Mouse (Mus musculus): ENCODE measurements around the gene Sae1.
A peak's percentile ranks its signal among the peaks of the same experiment; 100 is the strongest.
"Not testable (repeated sequence)": the region's sequence is repeated elsewhere in the genome, so short reads cannot be mapped to it uniquely, and the experiment has no call there.

Sae1 gene

DNA sequence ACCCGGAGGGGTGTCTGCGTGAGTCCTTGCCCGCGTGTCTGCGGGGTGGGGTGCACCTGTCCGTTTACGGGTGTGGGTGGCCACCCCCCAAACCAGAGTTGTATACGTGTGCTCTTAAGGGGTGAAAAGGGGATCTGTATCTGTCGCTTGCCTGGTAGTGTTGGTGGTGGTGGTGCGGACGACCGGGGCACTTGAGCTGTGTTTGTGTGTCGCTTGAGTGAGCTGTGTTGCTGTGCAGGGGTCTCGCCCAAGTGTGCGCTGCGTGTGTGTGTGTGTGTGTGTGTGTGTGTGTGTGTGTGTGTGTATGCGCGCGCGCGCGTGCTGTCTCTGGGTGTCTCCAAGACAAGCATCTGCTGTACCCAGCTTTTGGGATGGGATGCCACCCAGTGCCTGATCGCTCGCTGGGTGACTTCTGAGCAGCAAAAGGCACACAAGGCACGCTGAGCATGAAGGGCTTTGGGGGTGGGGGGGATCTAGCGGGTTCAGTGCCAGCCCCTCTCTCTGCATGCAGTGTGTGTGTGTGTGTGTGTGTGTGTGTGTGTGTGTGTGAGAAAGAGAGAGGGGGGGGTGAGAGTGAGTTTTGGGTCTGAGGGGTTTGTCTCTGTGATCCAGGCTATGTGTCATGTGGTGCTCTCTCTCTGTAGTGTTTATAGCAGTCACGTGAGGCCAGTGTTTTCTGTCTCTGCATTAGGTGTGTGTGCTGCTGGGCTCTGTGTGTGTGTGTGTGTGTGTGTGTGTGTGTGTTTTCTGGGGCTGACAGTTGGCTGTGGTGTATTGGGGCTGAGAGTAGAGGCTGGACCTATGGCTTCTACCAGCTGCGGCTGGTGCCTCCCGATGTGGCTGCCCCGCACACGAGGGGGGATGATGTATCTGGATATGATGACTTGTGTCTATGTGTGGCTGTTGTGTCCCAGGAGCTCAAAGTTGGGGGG, 76.8 kb downstream of the Sae1 start:
- peak in 1 of 2 experiments; percentile 9 for DNase-seq (ENCODE audit: low read depth in 1 of 2, low spot score in 2 of 2)

DNA sequence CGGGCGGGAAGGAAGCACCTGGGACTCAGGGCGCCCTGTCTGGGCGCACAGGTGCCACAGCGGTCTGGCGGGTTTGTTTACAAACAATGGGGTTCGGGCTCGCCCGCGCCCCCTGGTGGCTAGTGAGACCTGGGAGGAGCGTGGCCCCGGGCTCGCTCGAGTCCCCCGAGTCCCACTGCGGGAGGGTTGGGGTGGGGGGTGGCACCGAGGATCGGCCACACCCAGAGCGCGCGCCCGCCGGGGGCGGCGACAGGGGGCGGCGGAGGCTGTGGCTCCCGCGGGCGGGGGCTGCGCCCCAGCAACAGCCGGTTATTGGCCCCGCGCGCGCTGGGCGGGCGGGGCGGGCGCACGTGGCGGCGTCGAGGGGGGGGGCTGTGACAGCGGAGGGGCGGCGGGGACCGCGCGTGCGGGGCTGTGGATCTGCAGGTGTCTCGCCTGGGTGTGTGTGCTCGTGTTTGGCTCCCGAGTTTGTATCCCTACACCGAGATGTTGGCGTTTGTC, 77.5 kb downstream of the Sae1 start:
- peak in 1 of 2 experiments; percentile 85 for DNase-seq (ENCODE audit: low read depth in 1 of 2, low spot score in 2 of 2)

DNA sequence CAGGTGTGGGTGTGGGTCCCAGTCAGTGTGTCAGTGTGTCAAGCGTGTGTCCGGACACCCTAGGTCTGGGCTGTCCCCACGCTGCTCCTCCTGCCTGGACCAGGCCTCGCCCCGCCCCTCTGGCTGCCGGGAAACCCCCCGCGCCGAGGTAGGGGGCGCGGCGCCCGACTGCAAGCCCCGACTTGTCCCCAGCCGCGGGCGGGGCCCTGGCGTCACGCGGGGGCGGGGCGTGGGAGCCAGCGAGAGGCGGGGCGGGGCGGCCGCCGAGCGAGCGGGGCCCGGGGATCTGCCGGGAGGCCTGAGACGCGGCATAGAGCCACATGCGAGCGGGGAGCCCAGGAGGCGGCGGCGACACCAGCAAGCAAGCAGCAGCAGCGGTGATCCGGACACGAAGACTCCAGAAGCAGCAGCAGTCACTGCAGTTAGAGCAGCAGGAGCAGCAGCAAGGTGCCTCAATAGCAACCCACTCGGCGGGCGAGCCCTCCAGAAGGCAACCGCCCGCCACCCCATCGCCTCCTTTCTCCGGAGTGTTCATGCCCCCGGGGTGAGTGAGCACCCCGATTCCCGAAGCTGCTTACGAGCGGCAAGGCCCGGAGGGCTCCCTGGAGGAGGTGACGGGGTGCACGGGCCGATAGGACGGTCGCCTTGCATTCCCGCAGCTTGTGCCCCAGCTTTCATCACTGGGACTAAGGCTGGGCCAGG, 78.1 kb downstream of the Sae1 start:
- peak; percentile 71 to 92 for DNase-seq (ENCODE audit: low read depth in 1 of 2, low spot score in 2 of 2)

DNA sequence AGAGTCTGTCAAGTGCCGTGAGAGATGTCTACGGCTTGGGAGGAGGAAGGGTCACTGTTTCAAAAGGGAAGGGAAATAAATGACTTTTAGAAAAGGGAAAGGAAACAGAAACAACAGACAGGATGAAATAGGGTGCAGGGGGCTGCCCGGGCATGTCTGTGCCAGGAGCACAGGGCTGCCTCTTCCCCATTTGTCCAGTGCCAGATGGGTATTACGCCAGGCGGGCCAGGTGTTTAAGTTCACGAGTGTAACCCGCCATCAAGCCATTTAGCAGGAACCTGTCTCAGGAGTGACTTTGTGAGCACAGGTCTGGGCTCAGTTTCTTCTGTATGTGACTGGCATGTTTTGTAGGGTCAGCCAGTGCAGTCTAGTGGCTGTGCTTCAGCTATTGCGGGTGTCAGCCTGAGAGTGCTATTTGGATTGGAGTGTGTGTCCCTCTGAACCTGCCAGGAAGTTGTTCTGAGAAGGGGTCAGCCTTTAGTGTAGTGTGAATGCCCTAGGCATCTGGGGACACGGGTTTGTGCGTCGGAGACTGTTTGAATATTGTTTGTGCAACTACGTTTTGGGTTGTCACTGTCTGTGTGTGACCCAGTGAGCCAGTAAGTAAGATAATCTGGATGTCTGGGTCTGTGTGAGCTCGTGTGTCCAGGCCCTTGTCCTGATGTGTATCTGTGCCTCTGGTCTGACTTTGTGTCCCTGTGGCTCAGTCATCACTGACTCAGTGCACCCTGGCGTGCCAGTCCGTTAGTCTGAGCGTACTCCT, 78.9 kb downstream of the Sae1 start:
- DNase-seq (ENCODE audit: low read depth in 1 of 2, low spot score in 2 of 2): peak in 1 of 2 experiments; percentile 51

DNA sequence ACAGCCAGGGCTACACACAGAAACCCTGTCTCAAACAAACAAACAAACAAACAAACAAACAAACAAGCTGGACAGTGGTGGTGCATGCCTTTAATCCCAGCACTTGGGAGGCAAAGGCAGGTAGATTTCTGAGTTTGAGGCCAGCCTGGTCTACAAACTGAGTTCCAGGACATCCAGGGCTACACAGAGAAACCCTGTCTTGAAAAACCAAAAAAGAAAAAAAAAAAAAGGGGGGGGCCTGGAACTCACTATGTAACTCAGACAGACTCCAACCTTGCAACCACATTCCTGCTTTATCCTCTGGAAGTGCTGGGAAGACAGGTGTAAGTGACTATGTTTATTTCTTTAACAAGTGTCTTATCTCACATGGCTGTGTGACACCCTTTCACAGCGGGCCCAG, 79.5 kb downstream of the Sae1 start, which contains the start of gene Bbc3:
Bbc3 (plus strand) TSS at position 301 of the 400 bp plus-strand sequence.
- DNase-seq (ENCODE audit: low read depth in 1 of 2, low spot score in 2 of 2): not testable (repeated sequence)

DNA sequence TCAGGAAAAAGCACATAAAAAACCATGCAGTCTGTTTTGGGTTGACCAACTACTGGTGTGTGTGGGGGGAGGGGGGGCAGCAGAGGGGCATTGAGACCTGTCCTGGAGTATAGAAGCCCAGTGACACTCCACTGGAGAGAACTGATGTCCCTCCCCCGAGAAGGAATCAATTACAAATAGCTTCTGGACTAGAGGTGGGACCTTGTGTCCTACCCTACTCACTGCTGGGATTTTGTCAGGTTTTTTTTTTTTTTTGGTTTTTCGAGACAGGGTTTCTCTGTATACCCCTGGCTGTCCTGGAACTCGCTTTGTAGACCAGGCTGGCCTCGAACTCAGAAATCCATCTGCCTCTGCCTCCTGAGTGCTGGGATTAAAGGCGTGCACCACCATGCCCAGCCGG, 80.5 kb downstream of the Sae1 start:
- not testable (repeated sequence) for DNase-seq (ENCODE audit: low read depth in 1 of 2, low spot score in 2 of 2)

DNA sequence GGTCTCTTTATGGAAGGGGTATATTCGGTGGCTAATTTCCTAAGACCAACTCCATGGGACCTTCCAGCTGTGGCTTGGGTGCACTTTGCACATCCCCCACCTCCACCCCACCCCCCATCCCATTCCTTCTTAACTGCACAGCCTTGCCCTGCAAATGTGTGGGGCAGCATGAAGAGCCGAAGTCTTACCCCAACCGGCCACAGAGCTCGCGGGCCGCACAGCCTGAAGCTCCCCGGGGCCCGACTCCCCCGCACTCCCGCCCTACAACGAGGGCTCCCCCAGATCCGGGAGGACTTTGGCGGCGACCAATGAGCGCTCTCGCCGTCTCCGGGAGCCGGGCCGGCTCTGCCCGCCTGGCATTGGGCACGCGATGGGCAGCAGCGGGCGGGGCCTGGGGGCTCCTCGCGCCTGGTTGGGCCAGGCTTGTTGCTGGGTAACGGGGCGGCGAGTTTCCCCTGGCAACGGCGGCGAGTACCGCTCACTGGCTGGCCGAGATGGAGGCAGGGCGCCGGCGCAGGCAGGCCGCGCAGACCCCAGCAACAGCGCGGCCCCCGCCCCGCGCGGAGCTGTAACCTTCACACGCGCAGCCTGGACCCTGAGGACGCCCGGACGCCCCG, 88.1 kb downstream of the Sae1 start:
- DNase-seq (ENCODE audit: low read depth in 1 of 2, low spot score in 2 of 2): peak in 1 of 2 experiments; percentile 58

DNA sequence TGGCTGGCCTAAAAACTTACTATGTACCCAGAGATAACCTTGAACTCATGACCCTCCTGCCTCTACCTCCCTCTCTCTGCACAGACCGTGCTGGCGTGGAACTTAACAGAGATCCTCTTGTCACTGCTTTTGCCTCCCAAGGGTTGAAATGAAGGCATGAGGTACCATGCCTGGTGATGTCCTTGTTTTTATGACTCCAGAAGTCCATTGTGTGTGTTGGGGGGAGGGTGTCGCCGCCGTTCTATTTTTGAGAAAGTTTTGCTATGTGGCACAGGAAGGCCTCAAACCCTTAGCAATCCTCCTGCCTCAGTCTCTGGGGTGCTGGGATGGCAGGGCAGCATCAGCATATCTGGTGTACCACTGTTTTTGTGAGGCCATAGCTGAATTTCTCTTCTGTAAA, 88.7 kb downstream of the Sae1 start:
- no peak for DNase-seq (ENCODE audit: low read depth in 1 of 2, low spot score in 2 of 2)

DNA sequence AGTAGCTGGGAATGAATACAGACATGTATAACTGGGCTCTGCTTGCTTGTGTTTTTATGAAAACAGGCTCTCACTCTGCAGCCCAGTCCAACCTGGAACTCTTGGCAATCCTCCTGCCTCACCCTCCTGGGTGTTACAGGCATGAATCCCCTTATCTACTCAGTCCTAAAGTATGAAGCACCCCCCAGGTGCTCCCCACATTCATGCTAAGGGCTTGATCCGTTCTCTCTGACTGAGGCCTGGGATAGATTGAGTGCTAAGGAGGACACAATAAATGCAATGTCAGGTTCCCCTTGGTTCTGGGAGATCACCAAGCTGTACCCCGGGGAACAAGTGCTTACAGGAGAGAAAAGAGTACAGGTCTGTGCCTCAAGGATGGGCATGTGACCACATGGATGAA, 90.0 kb downstream of the Sae1 start:
- no peak for DNase-seq (ENCODE audit: low read depth in 1 of 2, low spot score in 2 of 2)

DNA sequence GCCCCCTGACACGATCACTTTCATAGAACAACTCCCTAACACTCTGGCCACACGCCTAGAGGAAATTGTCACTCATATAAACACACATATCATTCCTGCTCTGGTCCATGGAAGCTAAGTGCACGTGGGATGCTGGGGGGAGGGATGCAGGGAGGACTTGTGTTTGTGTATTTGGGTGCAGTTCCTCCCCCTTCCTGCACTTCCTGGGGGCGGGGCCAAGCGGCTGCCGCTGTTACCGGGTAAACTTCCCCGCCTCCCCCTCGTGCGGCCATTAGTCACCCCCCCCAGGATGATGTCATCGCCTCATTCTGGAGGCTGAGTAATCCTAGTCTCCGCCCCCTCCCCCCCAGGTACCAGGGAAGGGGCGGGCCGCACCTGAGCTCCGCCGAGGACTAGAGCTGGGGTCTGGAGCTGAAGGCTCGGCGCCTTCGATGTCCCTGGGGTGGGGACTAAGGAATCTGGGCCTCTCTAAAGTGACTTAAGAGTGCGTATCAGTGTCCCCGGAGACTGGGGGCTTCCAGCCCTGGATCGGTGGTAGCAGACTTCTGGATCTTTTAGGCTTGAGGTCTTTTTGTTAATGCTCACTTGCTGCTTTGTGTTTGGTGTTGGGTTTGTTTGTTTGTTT, 90.7 kb downstream of the Sae1 start:
- peak; percentile 62 to 82 for DNase-seq (ENCODE audit: low read depth in 1 of 2, low spot score in 2 of 2)

DNA sequence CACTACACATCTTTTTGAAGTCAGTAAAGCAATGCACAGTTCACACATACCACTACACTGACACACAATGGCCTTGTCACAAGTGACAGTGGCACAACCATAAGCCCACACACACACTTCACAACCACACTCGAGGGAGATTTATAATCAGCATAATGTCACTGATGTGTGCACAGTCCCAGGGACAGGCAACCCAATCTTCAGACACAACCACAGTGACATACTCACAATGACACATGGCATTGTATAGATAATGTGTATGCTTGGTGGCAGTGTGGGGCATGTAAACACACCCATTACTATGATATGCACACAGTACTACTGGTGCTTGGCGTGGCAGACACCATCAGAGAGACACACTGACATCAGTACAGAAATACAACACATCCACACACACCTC, 91.5 kb downstream of the Sae1 start:
- DNase-seq (ENCODE audit: low read depth in 1 of 2, low spot score in 2 of 2): no peak

DNA sequence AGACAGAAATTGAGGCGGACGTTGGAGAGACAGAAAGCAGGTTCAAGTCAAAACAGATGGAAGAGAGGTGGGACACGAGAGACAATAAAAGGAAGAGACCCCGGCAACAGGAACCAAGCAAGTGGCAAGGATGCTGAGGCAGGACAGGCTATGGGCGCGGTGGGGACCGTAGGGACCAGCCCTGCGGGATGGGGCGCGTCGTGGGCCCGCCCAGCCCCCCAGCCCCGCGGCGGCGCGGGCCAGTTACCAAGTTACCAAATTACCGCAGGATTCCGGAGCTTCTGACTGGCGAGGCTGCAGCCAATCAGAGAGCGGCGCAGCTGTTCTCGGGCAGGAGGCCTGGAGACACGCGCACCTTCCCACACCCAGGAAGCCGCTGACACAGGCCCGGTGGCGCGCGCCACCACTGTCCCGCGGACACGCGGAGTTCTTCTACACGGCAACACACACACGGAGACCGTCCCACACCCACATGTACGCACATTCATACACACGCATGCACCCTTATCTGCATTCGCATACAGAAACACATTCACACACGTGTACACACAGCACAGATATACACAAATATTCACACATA, 92.2 kb downstream of the Sae1 start:
- peak; percentile 65 to 69 for DNase-seq (ENCODE audit: low read depth in 1 of 2, low spot score in 2 of 2)

DNA sequence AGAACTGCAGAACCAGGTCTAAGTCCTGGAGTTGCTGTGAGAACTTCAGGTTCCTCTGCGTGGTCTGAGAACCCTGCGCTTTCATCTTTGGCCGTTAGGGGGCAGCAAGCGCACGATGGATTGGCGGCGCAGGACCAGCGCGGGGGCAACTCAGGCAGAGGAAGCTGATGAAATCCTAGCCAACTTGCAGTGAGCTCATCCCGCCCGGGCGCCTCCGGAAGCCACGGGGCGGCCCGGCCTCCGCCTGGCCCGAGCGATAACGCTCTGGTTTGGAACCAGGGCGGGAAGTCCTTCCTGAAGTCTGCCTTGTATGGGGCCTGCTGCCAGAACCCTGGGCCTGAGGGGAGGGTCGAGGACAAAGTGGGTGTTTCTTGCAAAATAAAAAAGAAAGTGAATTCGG, 92.8 kb downstream of the Sae1 start:
- peak; percentile 94 to 97 for DNase-seq (ENCODE audit: low read depth in 1 of 2, low spot score in 2 of 2)

DNA sequence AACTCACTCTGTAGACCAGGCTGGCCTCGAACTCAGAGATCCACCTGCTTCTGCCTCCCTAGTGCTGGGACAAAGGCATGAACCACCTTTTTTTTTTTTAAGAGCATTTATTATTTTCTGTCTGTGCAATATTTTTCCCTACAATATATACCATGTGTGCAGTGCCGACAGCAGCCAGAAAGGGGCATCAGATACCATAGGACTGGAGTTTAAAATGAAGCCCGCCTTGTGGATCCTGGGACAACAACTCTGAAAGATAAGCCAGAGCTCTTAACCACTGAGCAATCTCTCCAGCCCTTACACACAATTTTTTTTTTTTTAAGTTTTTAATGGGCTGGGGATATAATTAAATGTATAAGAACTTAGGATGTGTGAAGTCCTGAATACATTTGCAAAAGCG, 93.3 kb downstream of the Sae1 start:
- no peak for DNase-seq (ENCODE audit: low read depth in 1 of 2, low spot score in 2 of 2)

DNA sequence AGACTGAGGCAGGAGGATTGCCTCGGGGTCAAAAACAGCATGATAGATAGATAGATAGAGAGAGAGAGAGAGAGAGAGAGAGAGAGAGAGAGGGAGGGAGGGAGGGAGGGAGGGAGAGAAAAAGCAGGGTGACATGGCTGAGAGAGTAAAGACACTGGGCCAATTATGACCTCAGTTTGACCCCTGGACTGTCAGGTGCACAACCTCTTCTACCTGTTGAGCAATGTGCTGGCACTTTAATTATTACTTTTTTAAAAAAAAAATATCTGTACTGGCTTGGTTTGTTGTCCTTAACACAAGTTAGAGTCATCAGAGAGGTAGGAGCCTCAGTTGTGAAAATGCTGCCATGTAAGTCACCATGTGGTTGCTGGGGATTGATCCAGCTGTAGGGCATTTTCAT, 99.8 kb downstream of the Sae1 start:
- DNase-seq (ENCODE audit: low read depth in 1 of 2, low spot score in 2 of 2): no peak

DNA sequence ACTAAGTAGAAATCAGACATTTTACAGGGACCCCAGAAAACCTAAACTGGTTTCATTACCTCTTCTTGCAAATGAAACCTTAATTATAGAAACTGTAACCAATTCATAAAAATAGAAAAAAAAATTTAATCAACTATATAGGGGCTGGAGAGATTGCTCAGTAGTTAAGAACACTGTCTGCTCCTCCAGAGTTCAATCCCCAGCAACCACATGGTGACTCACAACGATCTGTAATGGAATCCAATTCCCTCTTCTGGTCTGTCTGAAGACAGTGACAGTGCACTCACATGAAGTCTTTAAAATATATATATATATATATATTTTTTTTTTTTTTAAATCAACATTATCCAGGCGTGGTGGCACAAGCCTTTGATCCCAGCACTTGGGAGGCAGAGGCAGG, 100.6 kb downstream of the Sae1 start:
- no peak for DNase-seq (ENCODE audit: low read depth in 1 of 2, low spot score in 2 of 2)

DNA sequence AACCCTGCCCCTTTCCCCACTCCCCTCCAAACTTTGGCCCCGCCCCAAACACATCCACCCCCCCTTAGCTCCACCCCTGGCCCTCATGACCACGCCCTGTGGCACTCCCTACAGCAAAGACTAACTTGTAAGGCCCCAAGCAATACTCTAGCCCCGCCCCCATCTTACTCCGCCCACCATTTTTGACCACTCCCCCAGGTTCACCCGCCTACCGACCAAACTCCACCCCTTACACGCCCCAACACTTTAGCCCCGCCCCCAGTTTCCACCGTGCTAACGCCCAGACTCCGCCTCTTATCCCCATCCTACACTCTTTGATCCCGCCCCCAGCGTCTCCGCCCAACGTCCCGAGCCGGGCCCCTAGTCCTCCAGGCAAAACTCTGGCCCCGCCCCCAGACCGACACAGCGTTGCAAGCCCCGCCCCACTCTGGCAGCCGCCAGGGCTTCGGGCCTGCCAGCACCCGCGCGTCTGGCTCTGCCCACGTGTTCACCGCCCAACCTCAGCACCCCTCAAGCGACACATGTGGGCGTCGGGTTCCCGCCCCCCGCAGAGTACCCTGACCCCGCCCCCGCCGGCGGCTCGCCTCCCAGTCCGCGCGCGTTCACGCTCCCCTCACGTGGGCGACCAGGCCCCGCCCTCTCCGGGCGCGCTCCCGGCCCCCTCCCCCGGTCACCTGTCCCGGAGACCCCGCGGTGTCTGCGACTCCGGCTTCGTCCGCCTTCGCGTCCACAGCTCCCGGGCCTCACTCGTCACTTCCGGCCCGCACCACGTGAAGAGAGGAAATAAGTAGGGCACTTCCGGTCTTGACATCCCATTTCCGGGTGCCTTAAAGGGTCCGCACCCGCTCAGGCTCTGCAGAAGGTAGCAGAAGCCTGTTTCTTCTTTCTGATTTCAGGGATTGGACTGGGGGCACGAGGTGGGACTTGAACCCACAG, 101.3 kb downstream of the Sae1 start, which contains the start of gene Ccdc9:
Ccdc9 (minus strand) TSS at position 770 of the 936 bp plus-strand sequence.
- peak; percentile 100 for DNase-seq (ENCODE audit: low read depth in 1 of 2, low spot score in 2 of 2)

DNA sequence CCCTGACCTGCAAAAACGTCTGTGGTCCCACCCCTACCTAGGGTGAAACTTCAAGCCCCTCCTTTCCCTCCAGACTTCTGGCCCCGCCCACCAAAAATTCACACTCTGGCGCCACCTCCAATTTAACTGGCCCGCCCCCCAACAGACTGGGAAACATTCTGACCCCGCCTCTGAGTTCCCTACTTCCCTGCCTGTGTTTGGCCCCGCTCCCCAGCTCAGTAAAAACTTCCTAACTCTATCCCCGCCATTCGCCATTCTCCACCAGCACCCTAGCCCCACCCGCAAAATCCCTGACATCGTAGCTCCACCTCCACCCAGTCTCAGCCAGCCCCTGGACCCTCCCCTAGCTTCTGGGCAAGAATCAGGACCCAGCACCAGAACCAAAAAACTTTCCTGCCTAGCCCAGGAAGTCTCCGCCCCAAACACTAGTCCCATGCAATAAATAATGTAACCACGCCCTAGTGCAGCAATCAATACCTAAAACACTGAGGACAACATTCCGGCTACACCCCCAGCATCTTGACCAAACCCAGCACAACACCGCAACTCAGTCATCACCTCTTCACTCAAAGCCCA, 102.1 kb downstream of the Sae1 start:
- DNase-seq (ENCODE audit: low read depth in 1 of 2, low spot score in 2 of 2): no peak

Measured in monocyte, adult 2 months (primary cell).